Mouse (Mus musculus) hindbrain, embryonic 12.5 days (tissue): ENCODE data around the gene Aarsd1. TPM values are rescaled to one million over a fixed set of nuclear protein-coding genes. Genes with fewer than 3 reads are reported as not detected.
"Not testable (repeated sequence)": the region's sequence is repeated elsewhere in the genome, so short reads cannot be mapped to it uniquely, and the experiment has no call there.

Source experiments
- ATAC-seq: fragments of 200-750 bp; cut with Nextera tagmentation; 2 replicates; pipeline ENCODE4 v1.8.0; 2017; ENCODE audit warnings: moderate TSS enrichment; ENCODE audit not compliant: low FRiP score
- H3K27ac ChIP-seq: fragments of 300-500 bp; sonication (generic); 2 replicates; pipeline ENCODE4 v1.5.1; 2016; ENCODE audit warnings: mild to moderate bottlenecking
- H3K27me3 ChIP-seq: fragments of 300-500 bp; sonication (generic); 2 replicates; pipeline ENCODE4 v1.6.1; 2016; ENCODE audit warnings: mild to moderate bottlenecking
- H3K36me3 ChIP-seq: fragments of 300-500 bp; sonication (generic); 2 replicates; pipeline ENCODE4 v1.6.1; 2016; ENCODE audit warnings: mild to moderate bottlenecking
- H3K4me1 ChIP-seq: fragments of 300-500 bp; sonication (generic); 2 replicates; pipeline ENCODE4 v1.6.1; 2016
- H3K4me2 ChIP-seq: fragments of 300-500 bp; sonication (generic); replicated peaks from 2 replicates; pipeline ENCODE4 v1.6.1; 2016; ENCODE audit warnings: mild to moderate bottlenecking
- H3K4me3 ChIP-seq: fragments of 300-500 bp; sonication (generic); 2 replicates; pipeline ENCODE4 v1.5.1; 2016; ENCODE audit warnings: mild to moderate bottlenecking
- H3K9ac ChIP-seq: fragments of 300-500 bp; sonication (generic); 2 replicates; pipeline ENCODE4 v1.6.1; 2016; ENCODE audit warnings: mild to moderate bottlenecking, moderate library complexity
- H3K9me3 ChIP-seq: fragments of 300-500 bp; sonication (generic); replicated peaks from 2 replicates; pipeline ENCODE4 v1.6.1; 2016; ENCODE audit warnings: mild to moderate bottlenecking
- WGBS: fragments of 180-500 bp; shearing (Covaris S2); methylation state at CpG from one replicate; pipeline ENCODE4 v1.1.7; 2016; 5-methylcytosine and 5-hydroxymethylcytosine counted together
- polyA plus RNA-seq: library from polyadenylated mRNA; unstranded; fragments of >200 nt; fragmentation: Nextera tagmentation; extraction: Ambion mirVana; gene quantifications from 2 replicates; pipeline ENCODE4 v1.2.1, GENCODE M21; 2016

Aarsd1 gene
- 77.7 and 79.0 TPM in 2 replicates for polyA plus RNA-seq

DNA sequence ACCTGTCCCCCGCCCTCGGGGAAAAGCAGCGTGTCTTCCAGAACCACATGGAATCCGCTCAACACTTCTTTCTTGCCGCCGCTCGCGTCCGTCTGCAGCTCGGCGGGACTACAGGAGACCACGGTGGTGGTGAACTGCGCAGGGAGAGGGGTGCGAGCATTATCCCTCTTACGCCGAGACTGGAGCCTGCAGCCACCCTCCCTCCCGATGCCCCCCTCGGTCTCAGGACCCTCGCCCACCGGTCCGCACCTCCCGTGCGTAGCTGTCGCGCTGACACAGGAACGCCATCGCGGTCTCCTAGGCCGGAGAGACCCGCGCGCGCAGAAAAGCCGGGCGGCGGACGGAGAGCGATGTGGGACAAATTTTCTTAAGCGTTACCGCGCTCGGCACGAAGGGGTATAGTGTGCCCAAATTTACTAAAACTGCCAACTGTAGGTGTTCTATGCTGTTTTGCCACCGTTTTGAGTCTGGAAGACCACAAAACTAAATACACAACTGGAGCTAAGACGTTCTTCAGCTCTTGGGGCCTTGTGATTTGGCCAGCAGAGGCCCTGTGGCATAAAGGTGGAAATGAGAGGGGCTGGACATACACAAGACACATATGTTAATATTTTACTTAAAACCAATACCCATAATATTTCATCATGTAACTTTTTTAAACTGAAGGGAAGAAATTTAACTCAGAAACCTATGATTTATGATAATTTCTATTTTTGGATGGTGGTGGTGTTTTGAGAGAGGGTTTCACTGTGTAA, at the start of gene Aarsd1:
Aarsd1 (minus strand) TSS at position 515 of the 755 bp plus-strand sequence.
- H3K27me3 ChIP-seq, result no peaks in the 10 kb centered on the region
- H3K4me2 ChIP-seq, result peak within 1 kb of the TSS; percentile 70
- peak; percentile 79 for ATAC-seq
- H3K9me3 ChIP-seq, result no peaks in the 10 kb centered on the region
- peak within 1 kb of the TSS; percentile 87 for H3K9ac ChIP-seq
- WGBS, result under 1% methylated on average over 45 of the region's 45 CpGs
- peak within 1 kb of the TSS; percentile 87 for H3K4me3 ChIP-seq
- peaks cover 16% of the 10 kb centered on the region for H3K36me3 ChIP-seq
- H3K27ac ChIP-seq, result peak within 1 kb of the TSS; percentile 86
- H3K4me1 ChIP-seq, result peaks cover 6% of the 10 kb centered on the region

DNA sequence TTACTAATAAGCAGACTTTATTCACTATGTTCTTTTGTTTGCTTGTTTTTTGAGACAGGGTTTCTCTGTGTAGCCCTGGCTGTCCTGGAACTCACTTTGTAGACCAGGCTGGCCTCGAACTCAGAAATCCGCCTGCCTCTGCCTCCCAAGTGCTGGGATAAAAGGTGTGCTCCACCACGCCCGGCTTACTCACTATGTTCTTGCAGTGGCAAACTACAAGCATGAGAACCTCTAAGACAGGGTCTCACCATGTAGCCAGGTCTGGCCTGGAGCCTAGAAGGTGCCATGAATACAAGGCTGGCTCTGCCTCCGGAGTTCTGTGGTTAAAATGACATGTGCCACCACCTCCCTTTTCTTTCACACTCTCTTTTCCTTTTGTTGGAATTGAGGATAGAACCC, 49.1 kb upstream of the Aarsd1 start:
- H3K4me3 ChIP-seq, result peak overlapping the region; percentile 92
- ATAC-seq, H3K27ac ChIP-seq, H3K9me3 ChIP-seq, H3K27me3 ChIP-seq: not testable (repeated sequence)
- peaks cover 69% of the 10 kb centered on the region for H3K4me1 ChIP-seq
- peak overlapping the region; percentile 91; the same call in 1 of the 2 replicates for H3K9ac ChIP-seq
- 58% methylated on average over 5 of the region's 5 CpGs for WGBS
- peak overlapping the region; percentile 83 for H3K4me2 ChIP-seq
- peaks cover 23% of the 10 kb centered on the region for H3K36me3 ChIP-seq

DNA sequence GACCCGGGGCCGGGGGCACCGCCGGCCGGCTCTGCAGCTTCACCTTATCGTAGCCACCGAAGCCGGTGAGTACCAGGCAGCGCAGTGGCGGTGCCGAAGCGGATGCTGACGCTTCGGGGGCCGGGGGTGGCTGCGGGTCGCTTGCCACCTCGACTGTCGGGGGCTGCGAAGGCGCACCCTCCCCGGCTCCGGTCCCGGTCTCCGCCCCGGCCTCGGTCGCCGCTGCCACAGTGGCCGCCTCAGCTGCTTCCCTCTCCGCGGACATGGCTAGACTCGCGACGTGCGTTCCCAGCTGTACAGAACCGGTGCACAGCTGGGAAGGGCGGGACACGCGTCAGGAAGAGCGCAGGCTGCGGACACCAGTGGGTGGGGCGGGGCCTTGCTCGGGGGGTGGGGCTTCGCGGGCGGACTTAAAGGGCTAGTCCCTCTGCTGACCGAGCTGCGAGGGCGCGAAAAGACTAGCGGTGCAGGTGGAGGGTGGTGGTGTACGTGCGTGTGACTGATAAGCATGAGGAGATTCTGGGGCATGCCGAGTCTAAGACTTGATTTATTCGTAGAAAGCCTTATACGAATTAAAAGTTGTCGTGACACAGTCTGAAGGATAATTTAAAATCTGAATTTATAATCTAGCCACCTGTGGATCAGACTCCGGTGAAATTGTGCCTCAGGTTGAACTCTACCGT, 48.6 kb upstream of the Aarsd1 start, which contains the start of gene Vat1:
Vat1 (minus strand) TSS at position 362 of the 683 bp plus-strand sequence.
- Histone ChIP-seq H3K9ac (peak within 1 kb of the TSS; percentile 91), H3K27ac (peak within 1 kb of the TSS; percentile 94), H3K27me3 (no peaks in the 10 kb centered on the region), H3K4me3 (peak within 1 kb of the TSS; percentile 92), H3K4me1 (peaks cover 66% of the 10 kb centered on the region), H3K4me2 (peak within 1 kb of the TSS; percentile 83), H3K9me3 (no peaks in the 10 kb centered on the region), H3K36me3 (peaks cover 24% of the 10 kb centered on the region)
- WGBS, result 1% methylated on average over 60 of the region's 60 CpGs
- ATAC-seq, result peak; percentile 45

DNA sequence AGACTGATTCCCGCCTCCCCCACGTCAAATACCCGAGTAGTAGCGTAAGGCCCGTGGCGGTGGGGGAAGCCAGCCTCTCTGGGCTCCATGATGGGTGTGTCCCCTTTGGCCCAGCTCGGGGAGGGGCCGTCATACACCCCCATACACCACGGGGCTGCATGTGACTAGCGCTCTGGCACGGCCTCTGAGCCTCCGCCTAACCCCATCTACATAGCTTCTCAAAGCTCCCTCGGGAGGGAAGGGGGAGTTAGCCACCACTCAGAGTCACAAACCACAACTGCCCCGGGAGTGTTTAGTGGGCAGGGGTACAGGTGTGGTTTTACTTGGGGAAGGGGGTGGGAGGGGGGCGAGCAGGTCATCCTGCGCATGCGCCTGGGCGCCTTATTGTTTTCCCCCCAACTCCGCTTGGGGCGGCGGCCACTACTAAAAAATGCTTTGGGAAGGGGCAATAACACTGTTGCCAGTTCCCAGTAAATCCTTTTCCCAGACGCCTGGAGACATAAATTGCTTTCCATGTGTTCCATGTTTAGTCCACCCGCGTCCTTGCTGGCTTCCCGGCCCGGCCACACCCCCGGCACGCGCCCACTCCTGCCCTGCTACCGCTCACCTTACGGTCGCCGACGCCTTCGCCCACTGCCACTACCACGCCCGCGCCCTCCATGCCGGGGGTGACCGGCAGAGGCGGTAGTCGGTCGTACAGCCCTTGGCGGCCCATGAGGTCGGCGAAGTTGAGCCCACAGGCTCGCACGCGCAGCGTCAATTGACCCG, 47.9 kb upstream of the Aarsd1 start:
- Histone ChIP-seq H3K9me3 (no peaks in the 10 kb centered on the region), H3K27me3 (no peaks in the 10 kb centered on the region), H3K4me3 (peak overlapping the region; percentile 92), H3K9ac (peak overlapping the region; percentile 91), H3K36me3 (peaks cover 22% of the 10 kb centered on the region), H3K4me2 (peak overlapping the region; percentile 83), H3K4me1 (peaks cover 60% of the 10 kb centered on the region), H3K27ac (peak overlapping the region; percentile 94)
- under 1% methylated on average over 51 of the region's 51 CpGs for WGBS
- ATAC-seq, result peak; percentile 38

DNA sequence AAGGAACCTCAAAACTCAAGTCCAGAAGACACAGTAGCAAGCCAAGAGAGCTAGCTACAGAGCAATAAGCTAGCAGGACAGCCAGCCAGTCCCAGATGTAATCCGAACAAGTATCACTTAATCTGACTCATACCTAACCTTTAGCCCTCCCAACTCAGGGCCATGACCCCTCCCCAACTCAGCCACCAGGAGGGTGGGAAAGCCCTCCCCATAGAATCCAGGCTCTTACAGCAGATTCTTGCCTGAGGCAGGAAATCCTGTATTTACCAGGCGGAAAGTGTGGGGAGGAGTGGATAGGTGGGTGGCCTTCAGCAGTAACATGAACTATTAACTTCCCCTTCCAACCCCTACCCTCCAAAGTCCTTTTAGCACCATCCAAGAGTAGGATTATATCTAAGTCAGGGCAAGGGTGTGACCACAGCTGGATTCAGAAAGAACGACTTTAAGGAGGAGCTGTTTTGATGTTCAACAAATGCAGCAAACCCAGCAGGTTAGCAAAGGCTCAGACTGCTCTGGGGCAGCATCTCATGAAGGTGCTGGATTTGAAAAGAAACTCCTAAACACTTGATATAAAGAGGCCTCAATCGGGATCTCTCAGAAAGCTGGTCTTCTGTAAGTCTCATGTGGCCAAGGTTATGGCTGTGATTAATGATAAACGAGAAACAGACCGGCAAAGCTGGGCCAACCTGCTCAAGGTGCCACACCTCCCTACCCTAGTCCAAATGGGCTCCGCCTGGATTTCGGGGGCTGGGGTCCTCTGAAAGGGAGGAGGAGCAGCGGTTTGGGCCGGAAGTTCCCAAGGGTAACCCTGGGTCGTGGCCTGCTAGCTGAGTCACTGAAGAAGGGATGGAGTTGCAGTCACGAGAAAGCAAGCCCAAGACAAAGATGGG, 47.0 kb upstream of the Aarsd1 start, which contains the start of gene Rnd2:
Rnd2 (plus strand) TSS at position 789 of the 890 bp plus-strand sequence.
- peak within 1 kb of the TSS; percentile 83 for H3K4me2 ChIP-seq
- peaks cover 60% of the 10 kb centered on the region for H3K4me1 ChIP-seq
- H3K36me3 ChIP-seq, result peaks cover 31% of the 10 kb centered on the region
- peak within 1 kb of the TSS; percentile 91 for H3K9ac ChIP-seq
- no peaks in the 10 kb centered on the region for H3K9me3 ChIP-seq
- WGBS, result 12% methylated on average over 12 of the region's 12 CpGs
- peak within 1 kb of the TSS; percentile 94 for H3K27ac ChIP-seq
- H3K27me3 ChIP-seq, result no peaks in the 10 kb centered on the region
- peak; percentile 2; the same call in 1 of the 2 replicates for ATAC-seq
- peak within 1 kb of the TSS; percentile 92 for H3K4me3 ChIP-seq

DNA sequence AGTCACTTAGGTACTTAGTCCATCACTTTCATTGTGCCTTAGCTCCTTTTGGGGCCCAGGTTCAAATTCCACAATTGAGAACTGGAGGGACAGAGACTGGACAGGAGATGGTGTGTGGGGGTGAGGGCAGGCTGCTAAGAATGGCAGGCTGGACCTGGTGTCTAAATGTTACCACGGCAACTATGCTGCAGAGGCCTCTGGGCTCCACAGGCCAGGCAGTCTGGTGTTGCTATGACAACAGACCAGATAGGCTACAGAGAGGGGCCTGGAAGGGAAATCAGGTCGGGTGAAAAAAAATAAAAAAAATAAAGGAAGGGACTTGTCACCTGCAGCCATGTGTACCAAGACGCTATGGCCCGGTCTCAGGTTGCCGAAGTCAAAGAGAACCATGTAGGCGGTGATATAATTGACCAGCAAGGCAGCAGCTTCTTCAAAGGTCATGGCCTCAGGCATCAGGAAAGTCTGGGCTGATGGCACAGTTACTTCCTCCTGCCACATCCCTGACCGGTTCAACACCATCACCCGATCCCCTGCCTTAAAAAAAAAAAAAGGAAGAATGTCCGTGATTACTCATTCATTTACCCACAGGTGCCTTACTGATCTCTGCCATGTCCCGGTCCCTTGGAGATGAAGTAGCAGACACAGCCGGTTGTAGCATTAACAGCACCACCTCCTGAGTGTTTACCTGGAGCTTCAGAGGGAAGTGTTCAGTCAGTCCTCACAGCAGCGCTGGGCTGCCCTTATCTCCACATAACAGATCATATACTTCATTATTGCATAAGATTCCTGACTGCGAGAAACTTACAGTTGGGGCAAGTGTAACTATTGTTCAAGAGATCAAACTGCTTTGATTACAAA, 45.4 kb upstream of the Aarsd1 start:
- Histone ChIP-seq H3K27me3 (no peaks in the 10 kb centered on the region), H3K27ac (peak overlapping the region; percentile 94), H3K4me2 (peak overlapping the region; percentile 83), H3K36me3 (peaks cover 46% of the 10 kb centered on the region), H3K9me3 (no peaks in the 10 kb centered on the region), H3K4me3 (peak overlapping the region; percentile 92), H3K9ac (no peak overlapping the region; the same call in 1 of the 2 replicates), H3K4me1 (peaks cover 58% of the 10 kb centered on the region)
- WGBS, result 31% methylated on average over 13 of the region's 13 CpGs
- 0 out of 2 replicates have a peak, but pooled peaks have one; percentile 46 for ATAC-seq

DNA sequence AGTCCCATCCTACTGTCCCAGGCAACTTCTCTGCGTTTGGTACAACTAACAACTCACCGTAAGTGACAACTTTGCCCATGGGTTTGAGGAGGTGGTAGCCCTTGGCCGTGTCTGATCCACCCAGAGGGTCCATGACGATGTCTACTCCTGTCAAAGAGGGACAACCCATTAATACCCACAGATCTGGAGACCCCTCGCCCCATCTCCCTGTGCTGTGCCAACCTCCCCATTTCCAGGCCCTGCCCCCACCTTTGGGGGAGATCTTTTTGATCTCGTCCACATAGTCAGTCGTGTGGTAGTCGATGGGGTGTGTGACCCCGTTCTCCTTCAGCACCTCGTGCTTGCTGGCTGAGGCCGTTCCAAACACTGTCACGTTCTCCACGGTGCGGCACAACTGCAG, 44.7 kb upstream of the Aarsd1 start:
- Histone ChIP-seq H3K36me3 (peaks cover 53% of the 10 kb centered on the region), H3K4me2 (peak overlapping the region; percentile 83), H3K9me3 (no peaks in the 10 kb centered on the region), H3K4me3 (no peak overlapping the region), H3K9ac (no peak overlapping the region; the same call in 1 of the 2 replicates), H3K4me1 (peaks cover 52% of the 10 kb centered on the region), H3K27ac (peak overlapping the region; percentile 63; the same call in 1 of the 2 replicates), H3K27me3 (no peaks in the 10 kb centered on the region)
- 62% methylated on average over 14 of the region's 14 CpGs for WGBS
- ATAC-seq, result no peak

DNA sequence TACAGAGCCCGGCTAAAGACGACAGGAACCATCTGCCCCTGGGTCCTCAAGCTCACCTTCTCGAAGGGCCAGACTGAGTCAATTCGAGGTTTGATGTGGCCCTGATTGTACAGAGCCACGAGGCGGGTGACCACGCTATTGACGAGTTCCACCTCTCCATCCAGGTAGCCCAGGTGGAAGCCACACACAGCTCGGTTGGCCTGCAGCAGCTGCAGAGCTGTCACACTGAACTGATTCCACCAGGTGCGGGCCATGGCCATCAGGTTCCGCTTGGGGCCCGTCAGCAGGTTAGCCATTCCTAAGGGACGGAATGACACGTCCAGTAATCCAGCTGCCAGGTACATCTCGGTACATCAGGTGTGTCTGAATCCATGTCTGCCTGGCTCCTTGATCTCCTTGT, 42.9 kb upstream of the Aarsd1 start:
- 88% methylated on average over 15 of the region's 15 CpGs for WGBS
- Histone ChIP-seq H3K9ac (0 out of 2 replicates have a peak overlapping the region, but pooled peaks have one; percentile 18), H3K27ac (no peak overlapping the region), H3K4me2 (no peak overlapping the region), H3K4me1 (peaks cover 42% of the 10 kb centered on the region), H3K36me3 (peaks cover 60% of the 10 kb centered on the region), H3K4me3 (no peak overlapping the region), H3K27me3 (no peaks in the 10 kb centered on the region), H3K9me3 (no peaks in the 10 kb centered on the region)
- ATAC-seq, result no peak

DNA sequence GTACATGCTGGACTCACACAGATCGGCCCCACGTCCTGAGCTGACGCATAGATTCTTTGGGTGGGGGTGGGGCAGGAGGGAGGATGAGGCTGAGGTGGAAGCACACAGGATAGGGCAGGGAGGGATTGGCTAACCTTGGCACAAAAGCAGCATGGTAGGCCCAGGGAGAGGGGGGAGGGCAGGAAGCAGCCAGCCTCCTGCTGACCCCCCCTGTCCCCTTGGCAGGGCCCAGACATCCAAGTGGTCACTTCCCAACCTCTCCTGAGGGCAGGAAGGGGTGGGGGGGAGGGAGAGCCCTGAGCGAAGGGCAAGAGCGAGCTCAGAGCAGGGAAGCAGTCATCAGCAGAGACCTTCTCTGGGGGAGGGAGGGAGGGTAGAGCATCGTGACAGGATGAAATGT, 42.3 kb upstream of the Aarsd1 start:
- peaks cover 44% of the 10 kb centered on the region for H3K4me1 ChIP-seq
- peak overlapping the region; percentile 18; the same call in 1 of the 2 replicates for H3K9ac ChIP-seq
- peaks cover 60% of the 10 kb centered on the region for H3K36me3 ChIP-seq

DNA sequence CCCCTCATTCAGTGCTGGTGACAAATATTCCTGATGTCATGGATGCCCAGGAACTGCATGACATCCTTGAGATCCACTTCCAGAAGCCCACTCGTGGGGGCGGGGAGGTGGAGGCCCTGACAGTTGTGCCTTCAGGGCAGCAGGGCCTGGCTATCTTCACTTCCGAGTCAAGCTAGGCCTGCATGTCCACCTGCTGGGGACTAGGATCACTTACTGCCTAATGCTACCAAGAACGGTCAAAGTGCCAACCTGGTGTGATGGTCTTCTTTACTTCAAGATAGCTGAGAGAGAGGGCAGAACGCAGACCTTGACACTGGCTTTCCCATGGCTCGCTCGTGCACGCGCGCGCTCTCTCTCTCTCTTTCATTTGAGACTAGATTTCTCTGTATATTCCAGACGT, 40.8 kb upstream of the Aarsd1 start:
- H3K4me1 ChIP-seq, result peaks cover 33% of the 10 kb centered on the region
- ATAC-seq, result no peak
- no peaks in the 10 kb centered on the region for H3K9me3 ChIP-seq
- no peak overlapping the region for H3K4me3 ChIP-seq
- no peak overlapping the region for H3K4me2 ChIP-seq
- WGBS, result 86% methylated on average over 12 of the region's 12 CpGs
- peaks cover 60% of the 10 kb centered on the region for H3K36me3 ChIP-seq
- H3K27me3 ChIP-seq, result no peaks in the 10 kb centered on the region
- no peak overlapping the region for H3K9ac ChIP-seq
- H3K27ac ChIP-seq, result no peak overlapping the region

More for the DNA sequence above, 42.3 kb upstream of the Aarsd1 start:
- Histone ChIP-seq H3K27me3 (no peaks in the 10 kb centered on the region), H3K4me3 (no peak overlapping the region), H3K9me3 (no peaks in the 10 kb centered on the region), H3K4me2 (no peak overlapping the region), H3K27ac (no peak overlapping the region)
- WGBS, result 35% methylated on average over 5 of the region's 6 CpGs
- ATAC-seq, result no peak
